Mouse (Mus musculus): ENCODE results near the gene Ddx50. TPM values are rescaled to one million over a fixed set of nuclear protein-coding genes. Genes with fewer than 3 reads are reported as not detected.

The Ddx50 gene
- polyA plus RNA-seq, 1 experiment, result 48.0 TPM

- TF ChIP-seq POLR2A (IDR thresholded peaks at IDR 0.05; ENCODE audit: borderline replicate concordance, control insufficient read depth, low read depth, low read length) (no peak), CTCF (IDR thresholded peaks at IDR 0.05; ENCODE audit: control insufficient read depth, insufficient read depth, low read length) (no peak)
- no peaks in the 10 kb centered on the region; the same call in 1 of the 2 replicates for H3K4me1 ChIP-seq (ENCODE audit: control insufficient read depth, insufficient read depth, low read length)
- peak overlapping the region; percentile 83 for H3K4me3 ChIP-seq (replicated peaks; ENCODE audit: control insufficient read depth, low read depth, low read length)
- peak overlapping the region; percentile 75 for H3K27ac ChIP-seq (ENCODE audit: control insufficient read depth, insufficient read depth, low read depth, low read length, poor library complexity)
- WGBS, result 3% methylated on average over 54 of the region's 54 CpGs
Observed at GRCm38 (mm10) chr10:62577673-62578337, 73.2 kb downstream of the Ddx50 start.

- Histone ChIP-seq H3K4me3 (replicated peaks; ENCODE audit: control insufficient read depth, low read depth, low read length) (no peak overlapping the region), H3K4me1 (ENCODE audit: control insufficient read depth, insufficient read depth, low read length) (no peaks in the 10 kb centered on the region; the same call in 1 of the 2 replicates), H3K27ac (ENCODE audit: control insufficient read depth, insufficient read depth, low read depth, low read length, poor library complexity) (no peak overlapping the region)
- no peak for TF ChIP-seq CTCF (IDR thresholded peaks at IDR 0.05; ENCODE audit: control insufficient read depth, insufficient read depth, low read length)
- no peak for TF ChIP-seq POLR2A (IDR thresholded peaks at IDR 0.05; ENCODE audit: borderline replicate concordance, control insufficient read depth, low read depth, low read length)
- WGBS, result 86% methylated on average over 13 of the region's 13 CpGs
Observed at GRCm38 (mm10) chr10:62575001-62575400, 76.0 kb downstream of the Ddx50 start.

- TF ChIP-seq POLR2A (IDR thresholded peaks at IDR 0.05; ENCODE audit: borderline replicate concordance, control insufficient read depth, low read depth, low read length), result no peak
- no peak for TF ChIP-seq CTCF (IDR thresholded peaks at IDR 0.05; ENCODE audit: control insufficient read depth, insufficient read depth, low read length)
- no peak overlapping the region for H3K27ac ChIP-seq (ENCODE audit: control insufficient read depth, insufficient read depth, low read depth, low read length, poor library complexity)
- H3K4me3 ChIP-seq (replicated peaks; ENCODE audit: control insufficient read depth, low read depth, low read length), result no peak overlapping the region
- no peaks in the 10 kb centered on the region for H3K4me1 ChIP-seq (ENCODE audit: control insufficient read depth, insufficient read depth, low read length)
- 61% methylated on average over 7 of the region's 7 CpGs for WGBS
Observed at GRCm38 (mm10) chr10:62570126-62570871, 80.7 kb downstream of the Ddx50 start.

GRCm38 (mm10) chr10:62568861-62569260, 82.2 kb downstream of the Ddx50 start:
- no peak overlapping the region for H3K27ac ChIP-seq (ENCODE audit: control insufficient read depth, insufficient read depth, low read depth, low read length, poor library complexity)
- no peak for TF ChIP-seq CTCF (IDR thresholded peaks at IDR 0.05; ENCODE audit: control insufficient read depth, insufficient read depth, low read length)
- no peak for TF ChIP-seq POLR2A (IDR thresholded peaks at IDR 0.05; ENCODE audit: borderline replicate concordance, control insufficient read depth, low read depth, low read length)
- no peaks in the 10 kb centered on the region for H3K4me1 ChIP-seq (ENCODE audit: control insufficient read depth, insufficient read depth, low read length)
- H3K4me3 ChIP-seq (replicated peaks; ENCODE audit: control insufficient read depth, low read depth, low read length), result no peak overlapping the region
- 49% methylated on average over 4 of the region's 4 CpGs for WGBS

Other genes with a start within 250 kb of the Ddx50 start
- gene Hkdc1, start 228.7 kb downstream of the Ddx50 start, polyA plus RNA-seq (2011; ENCODE audit: insufficient read depth, insufficient read length, low replicate concordance, missing spikeins), result not detected in 2 replicates
- gene 4930507D05Rik, start 201.7 kb downstream of the Ddx50 start, polyA plus RNA-seq (2011; ENCODE audit: insufficient read depth, insufficient read length, low replicate concordance, missing spikeins), result not detected in 2 replicates
- 19.5 and 28.8 TPM in 2 replicates for gene Supv3l1, start 201.5 kb downstream of the Ddx50 start, polyA plus RNA-seq (2011; ENCODE audit: insufficient read depth, insufficient read length, low replicate concordance, missing spikeins)
- 13.6 and 26.5 TPM in 2 replicates for gene Vps26a, start 164.4 kb downstream of the Ddx50 start, polyA plus RNA-seq (2011; ENCODE audit: insufficient read depth, insufficient read length, low replicate concordance, missing spikeins)
- 68.7 and 72.9 TPM in 2 replicates for gene Srgn, start 123.8 kb downstream of the Ddx50 start, polyA plus RNA-seq (2011; ENCODE audit: insufficient read depth, insufficient read length, low replicate concordance, missing spikeins)
- 6.1 TPM in 2 replicates for gene Kif1bp, start 72.8 kb downstream of the Ddx50 start, polyA plus RNA-seq (2011; ENCODE audit: insufficient read depth, insufficient read length, low replicate concordance, missing spikeins)
- 22.0 and 36.6 TPM in 2 replicates for gene Ddx21, start 48.9 kb downstream of the Ddx50 start, polyA plus RNA-seq (2011; ENCODE audit: insufficient read depth, insufficient read length, low replicate concordance, missing spikeins)
- gene Stox1, start 74.9 kb upstream of the Ddx50 start, polyA plus RNA-seq (2011; ENCODE audit: insufficient read depth, insufficient read length, low replicate concordance, missing spikeins), result 0.57 TPM in 1 of 2 replicates, not detected in the other
- 59.8 and 89.0 TPM in 2 replicates for gene Ccar1, start 141.1 kb upstream of the Ddx50 start, polyA plus RNA-seq (2011; ENCODE audit: insufficient read depth, insufficient read length, low replicate concordance, missing spikeins)